Mouse (Mus musculus) kidney, adult 18-20 months (tissue): Measurements from ENCODE around the gene Cntrl.

Experiments used
- DNase-seq: peaks from one replicate; pipeline ENCODE4 v3.0.0; 2021

Gene Cntrl

GRCm38 (mm10) chr2:35224285-35224684 lies 115.0 kb downstream of the Cntrl start:
- DNase-seq = no peak

GRCm38 (mm10) chr2:35228145-35228544 lies 118.9 kb downstream of the Cntrl start:
- no peak for DNase-seq
